Mouse (Mus musculus) neutrophil, adult 5-6 weeks (primary cell): ENCODE data around the gene D630045J12Rik. TPM values are rescaled to one million over a fixed set of nuclear protein-coding genes. Genes with fewer than 3 reads are reported as not detected.

Experiments used
- ATAC-seq: fragments of 151-379, 151-347 bp; 2 replicates; pipeline ENCODE4 v1.8.0; 2017; ENCODE audit warnings: mild to moderate bottlenecking, moderate TSS enrichment; ENCODE audit not compliant: insufficient number of reproducible peaks, poor library complexity, low FRiP score, severe bottlenecking; ENCODE audit errors: extremely low read depth
- total RNA-seq: library from RNA; stranded (forward); fragments of 200-1000 nt; gene quantifications from 2 replicates; pipeline ENCODE4 v1.2.3, GENCODE M21; 2017

Gene D630045J12Rik
- 0.12 TPM in 1 of 2 replicates, not detected in the other for total RNA-seq

DNA sequence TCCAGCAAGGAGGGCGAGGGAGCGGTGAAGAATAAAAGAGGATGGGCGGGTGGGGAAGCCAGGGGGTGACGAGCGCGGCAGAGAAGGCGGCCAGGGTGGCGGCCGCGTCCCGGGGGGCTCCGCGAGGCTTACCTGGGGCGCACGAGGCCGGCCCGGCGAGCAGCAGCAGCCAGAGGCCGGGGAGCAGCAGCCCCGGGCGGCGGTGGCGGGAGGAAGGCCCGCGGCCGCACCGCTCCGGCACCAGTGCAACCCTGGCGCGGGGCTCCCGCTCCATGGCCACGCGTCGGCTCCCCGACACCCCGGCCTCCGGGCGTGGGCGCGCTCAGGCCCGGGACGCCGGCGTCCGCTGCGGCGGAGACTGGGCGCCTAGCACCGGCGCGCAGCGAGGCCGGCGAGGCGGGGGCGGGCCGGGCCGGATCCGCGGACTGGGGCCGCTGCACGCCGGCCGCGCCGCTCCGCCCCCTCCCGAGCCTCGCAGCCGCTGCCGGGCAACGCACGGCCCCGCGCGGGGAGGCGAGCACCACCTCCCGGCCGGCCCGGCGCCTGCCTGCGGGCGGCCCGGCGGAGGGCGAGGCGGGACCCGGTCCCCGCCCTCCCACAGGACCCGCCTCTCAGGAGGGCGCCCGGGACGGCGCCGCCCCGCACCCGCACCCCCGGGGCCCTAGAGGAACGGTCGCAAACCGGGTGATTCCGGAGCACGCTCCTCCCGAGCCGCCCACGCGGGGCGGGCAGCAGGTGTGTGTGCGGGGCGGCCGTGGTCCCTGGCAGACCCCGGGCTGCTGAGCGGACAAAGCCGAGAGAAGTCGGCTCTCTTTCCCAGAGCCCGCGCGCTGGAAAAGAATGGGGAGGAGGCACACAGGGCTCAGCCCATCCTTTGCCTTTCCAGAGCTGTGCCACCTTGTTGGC is at the start of gene D630045J12Rik:
TSS of gene D630045J12Rik (minus strand) at position 274 of the 906 bp plus-strand sequence.
- no peak for ATAC-seq

DNA sequence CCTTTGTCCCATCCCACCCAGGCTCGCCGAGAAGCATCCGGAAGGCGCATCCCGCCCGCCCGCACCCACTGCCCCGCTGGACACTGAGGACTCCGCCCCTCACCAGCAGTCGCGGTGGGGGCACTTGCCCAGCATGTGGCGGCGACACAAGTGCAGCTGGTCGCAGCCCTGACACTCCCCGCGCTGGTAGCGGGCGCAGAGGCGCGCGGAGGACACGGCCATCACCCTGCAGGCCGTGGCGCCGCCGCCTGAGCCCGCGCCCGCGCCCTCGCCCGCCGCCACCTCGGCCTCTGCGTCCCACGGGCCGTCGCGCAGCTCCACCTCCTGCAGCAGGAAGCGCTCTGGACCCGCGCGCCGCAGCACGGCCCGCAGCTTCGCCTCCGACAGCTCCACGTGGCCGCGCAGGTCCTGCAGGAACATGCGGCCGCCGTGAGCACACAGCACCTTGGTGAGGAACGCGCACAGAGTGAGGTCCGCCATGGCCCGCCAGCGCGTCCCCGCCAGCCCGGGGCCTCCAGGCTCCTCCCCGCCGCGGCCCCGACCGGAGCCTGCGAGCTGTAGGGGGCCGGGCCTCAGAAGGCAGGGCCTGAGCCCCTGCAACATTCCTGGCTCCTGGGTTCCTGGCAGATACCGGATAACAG is 45.1 kb upstream of the D630045J12Rik start, which contains the start of gene Zc3hav1l:
TSS of gene Zc3hav1l (minus strand) at position 499 of the 641 bp plus-strand sequence.
- ATAC-seq: 0 out of 2 replicates have a peak, but pooled peaks have one; percentile 13

DNA sequence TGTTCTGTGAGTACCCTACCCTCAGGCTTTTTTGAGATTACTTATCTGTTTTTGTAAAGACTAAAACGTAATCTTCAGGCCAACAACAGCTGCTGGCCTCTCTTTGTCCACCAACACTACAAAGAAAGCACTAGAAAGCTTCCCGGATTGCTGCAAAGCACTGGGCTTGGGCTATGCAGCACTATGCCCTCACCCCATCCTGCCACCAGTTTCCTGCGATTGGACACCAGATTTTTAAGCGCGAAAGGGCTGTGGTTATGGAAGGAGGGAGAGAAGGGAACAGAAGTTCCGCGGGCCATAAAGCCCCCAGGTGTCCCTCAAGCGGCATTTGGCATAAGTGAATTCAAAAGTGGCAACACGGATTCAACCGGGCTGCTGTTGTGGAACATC is 44.4 kb upstream of the D630045J12Rik start:
- no peak for ATAC-seq

DNA sequence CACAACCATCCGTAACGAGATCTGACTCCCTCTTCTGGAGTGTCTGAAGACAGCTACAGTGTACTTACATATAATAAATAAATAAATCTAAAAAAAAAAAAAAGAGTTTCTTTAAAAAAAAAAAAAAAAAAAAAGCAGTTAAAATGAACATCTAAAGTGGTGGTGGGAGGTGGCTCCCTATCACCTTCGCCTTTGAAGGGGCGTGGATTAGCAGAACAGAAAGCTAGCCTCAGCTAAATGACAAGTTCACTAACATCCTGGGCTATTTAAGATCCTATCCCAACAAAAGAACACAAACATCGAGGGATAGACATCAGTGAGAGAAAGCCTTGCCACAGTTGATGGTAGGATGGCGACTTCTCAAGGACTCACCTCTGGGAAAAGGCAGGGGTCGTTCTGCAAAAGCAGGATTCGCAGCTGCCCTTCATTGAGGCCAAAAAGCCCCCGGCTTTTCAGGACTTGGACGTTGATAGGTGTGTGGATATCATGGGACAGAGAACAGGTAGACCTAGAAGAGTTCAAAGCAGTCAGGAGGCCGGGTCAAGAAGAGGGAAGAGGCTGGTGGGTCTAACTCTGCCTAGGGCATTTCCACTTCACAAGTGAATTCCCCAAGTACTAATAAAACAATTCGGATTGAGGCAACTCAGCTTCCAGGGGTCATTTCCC is 43.9 kb upstream of the D630045J12Rik start:
- ATAC-seq: no peak

DNA sequence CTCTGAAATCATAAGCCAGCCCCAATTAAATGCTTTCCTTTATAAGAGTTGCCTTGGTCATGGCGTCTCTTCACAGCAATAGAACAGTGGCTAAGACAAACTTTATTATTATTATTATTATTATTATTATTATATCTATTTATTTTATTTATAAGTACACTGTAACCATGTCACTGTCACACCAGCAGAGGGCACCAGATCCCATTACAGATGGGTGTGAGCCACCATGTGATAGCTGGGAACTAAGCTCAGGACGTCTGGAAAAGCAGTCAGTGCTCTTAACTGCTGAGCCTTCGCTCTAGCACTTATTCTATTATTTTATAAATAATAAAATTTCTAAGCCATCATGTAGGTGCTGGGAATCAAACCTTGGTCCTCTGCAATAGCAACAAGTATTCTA is 39.9 kb upstream of the D630045J12Rik start:
- ATAC-seq: no peak

DNA sequence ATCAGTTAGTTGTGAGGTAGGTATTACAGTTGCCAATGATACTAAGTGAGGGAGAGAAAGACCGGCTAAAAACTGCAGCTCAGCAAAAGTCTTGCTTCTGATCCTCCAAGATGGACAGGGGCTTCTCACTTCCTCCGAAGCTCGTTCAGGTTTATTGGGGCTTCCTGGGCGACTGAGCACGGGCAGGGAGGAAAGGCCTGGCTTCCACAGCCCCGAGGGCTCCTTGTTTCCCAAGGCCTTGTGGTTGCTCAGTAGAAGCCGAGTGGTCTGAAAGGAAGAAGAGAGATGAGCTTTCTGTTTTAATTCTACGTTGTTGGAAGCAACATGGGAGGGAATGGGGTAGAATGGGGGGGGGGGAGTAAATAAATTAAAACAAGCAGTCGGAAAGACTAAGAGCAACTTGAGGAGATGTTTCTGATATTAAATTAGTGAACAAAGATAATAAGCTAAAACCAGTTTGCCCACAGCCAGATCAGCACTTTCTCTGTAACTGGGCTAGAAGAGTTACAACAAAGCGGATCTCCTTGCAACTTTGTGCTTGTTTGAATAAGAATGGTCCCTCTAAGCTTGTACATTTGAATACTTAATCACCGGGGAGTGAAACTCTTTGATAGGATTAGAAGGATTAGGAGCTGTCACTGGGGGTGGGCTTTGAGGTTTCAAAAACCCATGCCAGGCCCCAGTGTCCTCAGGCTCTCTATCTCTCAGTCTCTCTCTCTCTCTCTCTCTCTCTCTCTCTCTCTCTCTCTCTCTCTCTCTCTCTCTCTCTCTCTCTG is 39.2 kb upstream of the D630045J12Rik start:
- no peak for ATAC-seq

DNA sequence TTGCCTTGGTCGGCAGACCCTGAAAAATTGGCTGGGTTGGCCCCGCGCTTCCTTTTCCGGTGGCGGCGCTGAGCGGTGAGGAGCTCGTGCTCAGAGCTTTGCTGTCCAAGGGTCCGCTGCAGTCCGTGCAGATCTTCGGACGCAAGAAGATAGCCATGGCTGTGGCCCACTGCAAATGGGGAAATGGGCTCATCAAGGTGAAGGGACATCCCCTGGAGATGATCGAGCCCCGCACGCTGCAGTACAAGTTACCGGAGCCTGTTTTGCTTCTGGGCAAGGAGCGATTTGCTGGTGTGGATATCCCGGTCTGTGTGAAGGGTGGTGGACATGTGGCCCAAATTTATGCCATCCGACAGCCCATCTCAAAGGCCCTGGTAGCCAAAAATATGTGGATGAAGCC is 30.6 kb upstream of the D630045J12Rik start:
- no peak for ATAC-seq

DNA sequence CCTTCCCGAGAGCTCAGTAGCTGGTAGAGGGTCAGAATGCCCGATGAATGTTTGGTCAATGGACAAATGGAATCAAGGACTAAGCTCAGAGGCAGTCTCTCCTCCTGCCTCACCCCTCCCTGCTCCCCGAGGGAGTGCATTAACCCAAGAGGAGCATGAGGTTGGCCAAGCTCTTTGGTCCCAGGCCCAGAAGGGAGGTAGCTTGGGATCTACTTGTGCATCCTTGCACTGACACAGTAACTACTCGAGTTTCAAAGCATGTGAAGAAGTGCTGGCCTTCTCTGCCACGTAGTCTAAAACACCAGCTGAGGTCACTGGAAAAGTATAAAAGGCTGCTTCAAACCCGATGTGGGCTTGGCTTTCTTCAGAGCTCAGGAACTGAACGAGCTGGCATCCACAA is 10.7 kb upstream of the D630045J12Rik start:
- ATAC-seq: no peak

DNA sequence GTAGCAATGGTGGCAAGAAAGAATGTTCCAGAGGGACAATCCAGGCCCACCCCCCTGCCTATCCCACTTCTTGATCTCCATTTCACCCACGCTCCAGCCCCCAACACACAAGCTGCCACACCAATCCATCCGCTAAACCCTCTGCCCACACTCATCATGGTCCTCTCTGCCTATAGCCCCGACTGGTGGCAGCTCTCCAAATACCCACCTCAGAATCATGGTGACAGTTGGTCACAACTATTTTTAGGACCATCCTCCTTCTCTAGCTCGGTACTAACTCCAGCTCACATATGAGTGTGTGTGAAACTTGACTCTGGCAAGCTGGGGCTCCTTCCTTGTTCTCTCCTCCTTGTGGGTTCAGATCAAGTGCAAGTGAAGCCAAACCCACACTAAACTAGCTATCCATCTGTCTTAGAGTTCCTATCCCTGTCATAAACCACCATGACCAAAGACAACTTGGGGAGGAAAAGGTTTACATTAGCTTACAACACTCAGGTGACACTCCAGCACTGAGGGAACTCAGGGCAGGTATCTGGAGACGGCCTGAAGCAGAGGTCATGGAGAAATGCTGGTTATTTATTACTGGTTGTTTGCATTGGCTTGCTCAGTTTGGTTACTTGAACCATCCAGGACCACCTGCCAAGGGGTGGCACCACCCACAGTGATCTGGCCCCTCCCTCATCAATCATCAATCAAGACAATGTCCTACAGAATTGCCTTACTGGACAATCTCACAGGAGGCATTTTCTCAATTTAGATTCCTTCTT is 9.8 kb upstream of the D630045J12Rik start:
- ATAC-seq: no peak

DNA sequence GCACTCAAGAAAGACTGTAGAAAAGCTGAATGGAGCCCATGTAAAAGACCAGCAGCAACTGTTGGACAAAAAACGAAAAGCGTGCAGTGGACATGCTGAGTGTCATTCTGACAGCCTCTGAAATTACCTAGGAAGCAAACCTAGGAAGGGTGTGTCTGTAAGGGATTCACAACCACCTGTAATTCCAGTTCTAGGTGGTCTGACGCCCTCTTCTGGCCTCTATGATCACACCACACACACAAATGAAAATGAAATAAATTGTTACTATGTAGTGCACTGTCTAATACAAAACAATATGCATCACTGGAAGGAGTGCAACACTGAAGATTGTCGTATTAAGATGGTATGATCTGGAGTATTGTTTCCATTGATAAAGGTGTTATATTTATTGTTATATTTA is 8.1 kb upstream of the D630045J12Rik start:
- ATAC-seq: no peak

DNA sequence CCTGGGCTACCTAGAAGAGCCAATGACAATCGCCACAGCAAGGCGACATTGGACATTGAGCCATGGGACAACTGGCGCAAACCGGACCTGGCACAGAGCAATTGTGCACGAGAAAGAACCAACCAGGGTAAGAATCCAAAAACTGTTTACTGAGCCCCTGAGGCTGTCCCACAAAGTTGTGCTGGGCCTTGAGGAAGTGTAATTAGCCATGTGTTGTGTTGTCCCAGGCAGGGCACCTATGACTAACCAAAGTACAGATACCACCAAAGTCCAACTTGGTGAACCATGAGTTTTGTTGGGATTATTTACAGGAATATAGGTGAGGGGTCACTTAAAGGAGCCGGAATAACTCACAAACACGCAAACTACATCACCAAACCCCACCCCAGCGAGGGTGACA is 3.7 kb upstream of the D630045J12Rik start:
- no peak for ATAC-seq

DNA sequence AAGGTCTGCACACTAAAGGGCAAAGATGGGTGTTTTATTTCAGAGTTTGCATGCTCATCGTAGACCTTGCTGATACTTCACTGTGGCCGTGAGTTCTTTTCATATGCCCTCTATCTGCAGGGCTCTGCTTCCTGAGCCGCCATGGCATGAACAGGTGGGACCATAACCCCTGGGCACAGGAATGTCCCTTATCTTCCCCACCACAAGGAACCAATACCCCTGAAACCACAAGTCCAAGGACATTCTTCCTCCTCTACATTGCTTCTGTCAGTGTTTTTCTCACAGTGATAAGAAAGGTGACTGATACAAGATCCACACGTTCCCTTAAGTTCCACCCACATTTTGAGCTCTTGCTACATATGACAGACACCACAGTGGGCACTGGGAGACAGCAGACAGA is 3.0 kb upstream of the D630045J12Rik start:
- no peak for ATAC-seq

DNA sequence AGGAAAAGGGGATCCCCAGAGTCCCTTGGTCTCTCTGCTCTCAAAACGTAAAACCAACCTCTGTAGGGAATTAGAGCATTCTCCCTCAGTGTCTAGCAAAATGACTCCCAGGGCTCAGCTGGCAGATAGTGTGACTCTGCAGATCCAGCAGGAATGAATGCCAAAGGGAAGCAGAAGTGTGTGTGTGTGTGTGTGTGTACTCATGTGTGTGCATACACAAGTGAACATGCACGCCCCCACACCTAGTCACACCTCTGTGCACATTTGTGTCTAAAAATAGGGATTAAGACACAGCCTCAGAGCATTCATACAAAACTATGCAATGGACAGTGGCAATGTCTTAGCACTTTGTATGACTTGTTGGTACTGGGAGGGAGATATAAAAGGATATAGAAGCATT is 2.0 kb upstream of the D630045J12Rik start:
- no peak for ATAC-seq

DNA sequence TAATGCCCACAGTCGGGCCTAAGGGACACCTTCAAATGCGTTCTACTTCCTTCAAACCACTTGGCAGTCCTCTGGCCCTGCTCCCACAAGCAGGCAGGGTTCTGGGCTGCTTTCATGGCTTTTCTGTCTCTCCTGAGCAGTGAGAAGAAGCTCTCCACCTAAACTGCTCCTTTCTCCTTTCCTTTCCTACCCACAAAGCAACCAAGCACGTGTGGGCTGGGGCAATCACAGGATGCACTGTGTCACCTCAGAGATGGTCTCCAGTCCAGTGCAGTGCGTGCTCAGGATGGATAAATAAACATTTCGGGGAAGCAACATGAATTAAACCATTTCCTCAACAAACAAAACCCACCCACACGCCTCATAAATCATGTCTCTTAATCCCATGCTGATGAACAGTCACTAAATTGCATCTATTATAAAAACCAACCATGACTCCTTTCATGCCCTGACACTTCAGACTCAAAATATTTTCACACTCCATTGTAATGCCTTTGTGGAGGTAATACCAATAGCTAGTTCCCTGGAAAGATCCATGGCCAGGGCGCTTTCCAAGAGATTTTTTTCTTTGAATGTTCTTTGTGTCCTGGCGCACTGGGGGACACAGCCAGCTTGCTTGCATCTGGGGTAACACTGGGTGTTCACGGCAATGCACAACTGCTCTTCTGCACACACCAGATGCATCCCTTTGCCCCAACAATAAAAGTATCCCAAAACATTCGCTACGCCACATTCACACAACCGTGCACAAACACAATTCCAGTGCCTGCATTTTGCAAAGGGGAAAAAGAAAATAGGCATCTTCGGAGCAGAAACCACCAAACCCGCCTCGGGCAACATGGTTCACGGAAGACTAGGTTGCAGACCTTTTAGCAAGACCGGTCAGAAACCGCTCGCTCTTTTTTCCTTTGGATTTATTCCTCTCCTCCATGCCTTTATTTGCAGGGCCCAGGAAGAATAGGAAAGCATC is 758 bp downstream of the D630045J12Rik start:
- ATAC-seq: no peak

DNA sequence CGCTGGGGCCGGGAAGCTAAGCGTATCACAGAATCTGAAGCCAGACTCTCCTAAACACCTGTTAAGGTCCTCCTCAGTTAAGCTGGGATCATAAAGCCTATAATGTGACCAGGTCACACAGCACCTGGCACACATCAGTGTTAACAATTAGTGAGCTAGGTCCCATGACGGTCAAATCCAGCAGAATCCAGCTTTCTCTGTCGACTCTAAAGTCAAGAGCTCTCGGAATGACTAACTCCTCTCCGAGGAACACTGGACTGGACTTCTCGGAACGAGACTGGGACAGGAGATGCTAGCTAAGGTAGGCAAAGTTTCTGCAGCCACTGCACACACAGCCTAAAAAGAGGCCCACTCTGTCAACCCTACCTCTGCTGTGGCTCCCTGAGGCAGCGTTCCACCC is 1.7 kb downstream of the D630045J12Rik start:
- ATAC-seq: no peak

DNA sequence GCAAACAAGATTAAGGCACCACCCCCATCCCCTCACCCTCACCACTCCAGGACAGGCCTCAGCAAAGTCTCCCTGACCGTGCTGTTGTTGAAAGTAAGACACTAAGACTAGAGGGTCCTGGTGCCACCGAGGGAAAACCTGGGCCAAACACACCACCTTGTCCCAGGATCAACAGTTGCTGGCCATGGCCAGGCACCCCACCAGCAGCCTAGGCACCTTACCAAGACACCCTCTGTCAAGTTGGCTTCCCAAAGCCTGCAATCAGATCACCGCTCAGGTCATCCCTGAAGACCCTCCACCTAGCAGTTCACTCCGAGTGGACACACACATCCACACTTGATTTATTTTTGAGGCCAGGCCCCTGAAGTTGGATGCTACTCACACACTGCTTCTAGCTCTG is 2.3 kb downstream of the D630045J12Rik start:
- no peak for ATAC-seq

DNA sequence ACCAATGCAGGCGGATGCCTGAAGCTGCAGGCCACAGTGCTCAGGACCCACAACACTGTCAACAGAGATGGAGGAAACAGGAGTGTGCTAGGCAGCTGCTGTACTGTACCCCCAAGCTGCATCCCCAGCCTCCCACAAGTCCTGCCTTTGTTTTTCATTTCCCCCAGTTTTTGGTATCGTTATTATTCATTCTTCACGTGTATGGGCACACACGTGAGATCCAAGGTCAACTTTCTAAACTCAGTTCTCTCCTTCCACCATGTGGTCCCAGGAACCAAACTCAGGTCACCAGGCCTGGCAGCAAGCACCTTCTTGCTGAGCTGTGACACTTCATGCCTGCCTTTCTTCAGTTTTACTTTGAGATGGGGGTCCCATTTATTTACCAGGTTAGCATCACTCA is 6.4 kb downstream of the D630045J12Rik start:
- ATAC-seq: no peak
